Mouse (Mus musculus) activated CD4-positive, CD25-positive, alpha-beta regulatory T cell, adult 4 months (primary cell): ENCODE data around the gene Tecpr2. TPM values are rescaled to one million over a fixed set of nuclear protein-coding genes. Genes with fewer than 3 reads are reported as not detected.

Experiments
- ATAC-seq: one replicate; pipeline ENCODE4 v1.8.0; 2017
- polyA plus RNA-seq, 2 experiments: library from polyadenylated mRNA; unstranded; fragments of 100-300 nt; shearing (Covaris generic); gene quantifications; one replicate each; pipeline ENCODE4 v1.2.1; 2017

Tecpr2 gene
- polyA plus RNA-seq, 2 experiments from 2014 or later, result 0.61 to 1.2 TPM

DNA sequence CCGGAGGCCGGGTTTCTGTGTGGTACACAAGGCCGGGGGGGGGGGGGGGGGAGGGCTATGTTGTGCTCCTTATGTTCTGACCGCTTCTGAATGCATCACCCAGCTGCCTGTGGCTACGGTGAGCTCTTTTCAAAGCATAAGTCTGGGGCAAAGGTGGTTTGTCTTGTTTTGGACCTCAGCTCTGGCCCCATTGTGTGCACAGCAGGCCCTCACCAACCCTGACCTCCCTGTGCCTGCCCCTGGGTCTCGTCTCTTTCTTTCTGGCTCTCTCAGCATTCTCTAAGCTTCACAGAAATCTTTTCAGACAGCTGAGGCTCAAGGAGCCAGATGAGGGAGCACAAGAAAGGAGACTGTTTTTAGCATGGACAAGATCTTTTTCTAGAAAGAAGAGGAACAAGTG, 23.5 kb upstream of the Tecpr2 start:
- ATAC-seq, result no peak

DNA sequence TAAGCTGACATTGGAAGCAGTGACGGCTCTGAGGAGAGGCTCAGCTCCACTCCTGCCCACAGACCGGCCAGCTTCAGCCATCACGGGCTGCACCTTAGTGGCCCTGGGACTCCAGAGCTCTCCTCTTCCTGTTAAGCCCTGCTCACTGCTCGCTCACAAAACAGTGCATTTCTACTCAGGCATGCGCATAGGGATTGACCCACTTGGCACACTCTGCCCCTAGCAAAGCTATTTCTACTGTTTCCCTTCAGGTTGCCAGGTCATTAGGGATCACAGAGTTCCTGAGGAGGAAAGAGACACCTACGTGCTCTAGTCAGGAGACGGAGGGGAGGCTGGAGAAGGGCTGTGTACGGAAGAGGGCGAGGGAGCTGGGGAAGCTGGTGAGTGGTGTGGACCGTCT, 23.1 kb upstream of the Tecpr2 start:
- ATAC-seq, result no peak

DNA sequence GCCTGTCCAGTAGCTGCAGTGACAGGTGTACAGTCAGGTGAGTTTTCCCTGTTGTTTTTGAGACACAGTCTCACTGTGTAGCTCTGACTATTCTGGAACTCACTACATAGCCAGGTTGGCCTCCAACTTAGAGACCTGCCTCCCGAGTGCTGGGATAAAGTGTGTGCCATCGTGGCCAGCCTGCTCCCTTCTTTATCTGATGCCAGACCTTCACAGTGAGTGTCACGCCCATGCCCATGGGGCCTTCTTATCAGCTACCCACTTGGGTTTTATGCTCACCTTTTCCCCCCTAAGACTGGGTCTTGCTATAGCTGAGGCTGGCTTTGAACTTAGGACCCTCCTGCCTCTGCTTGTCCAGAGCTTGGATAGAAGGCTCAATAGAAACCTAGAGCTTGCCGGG, 19.0 kb upstream of the Tecpr2 start:
- ATAC-seq, result no peak

DNA sequence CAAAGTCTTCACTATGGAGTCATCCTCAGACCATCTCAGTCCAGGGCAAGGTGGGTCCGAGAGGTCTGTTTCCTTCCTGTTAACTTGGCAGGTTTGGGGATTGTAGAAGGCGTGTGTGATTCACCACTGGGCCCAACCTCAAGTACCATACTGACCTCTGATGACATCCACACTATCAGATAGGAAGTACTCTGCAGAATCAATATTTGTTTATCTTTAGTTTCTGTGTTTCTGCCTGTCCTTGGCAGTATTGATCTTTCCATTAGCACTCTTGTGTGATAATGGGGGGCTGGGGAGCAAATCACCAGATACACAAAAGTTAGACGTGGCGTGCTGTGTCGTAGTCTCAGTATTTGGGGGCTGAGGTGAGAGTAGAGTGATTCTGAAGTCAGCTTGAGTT, 17.8 kb upstream of the Tecpr2 start:
- ATAC-seq, result no peak

DNA sequence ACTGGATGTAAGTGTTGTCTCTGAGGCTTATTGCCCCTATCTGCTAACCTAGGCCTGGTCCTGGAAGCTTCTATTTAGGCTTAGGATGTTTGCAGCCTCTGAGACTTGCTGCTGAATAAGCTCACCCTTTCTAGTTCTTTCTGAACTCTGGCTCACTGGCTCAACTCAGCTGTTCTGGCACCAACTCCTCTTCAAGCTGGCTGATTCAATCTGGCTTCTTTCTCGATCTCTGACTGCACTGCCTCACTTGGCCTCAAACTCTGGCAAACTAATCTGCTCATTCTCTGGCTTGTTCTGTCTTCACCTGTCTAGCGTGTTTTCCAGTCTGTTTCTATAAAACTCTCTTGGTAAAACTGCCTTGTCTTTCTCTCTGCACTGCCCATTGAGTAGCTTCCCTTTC, 13.7 kb upstream of the Tecpr2 start:
- no peak for ATAC-seq

DNA sequence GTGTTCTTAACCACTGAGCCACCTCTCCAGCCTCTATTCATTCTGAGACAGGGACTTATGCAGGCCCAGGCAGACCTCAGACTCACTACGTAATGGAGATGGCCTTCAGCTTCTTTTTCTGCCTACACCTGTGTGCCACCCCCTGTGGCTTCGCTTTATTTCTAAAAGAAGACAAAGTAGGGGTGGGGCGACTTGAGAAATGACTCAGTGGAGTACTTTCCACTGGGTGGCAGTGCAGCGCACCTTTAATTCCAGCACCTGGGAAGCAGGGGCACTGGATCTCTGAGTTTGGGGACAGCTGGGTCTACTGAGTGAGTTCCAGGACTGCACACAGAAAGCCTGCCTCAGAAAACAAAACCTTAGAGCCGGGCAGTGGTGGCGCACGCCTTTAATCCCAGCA, 6.8 kb upstream of the Tecpr2 start:
- ATAC-seq, result no peak

DNA sequence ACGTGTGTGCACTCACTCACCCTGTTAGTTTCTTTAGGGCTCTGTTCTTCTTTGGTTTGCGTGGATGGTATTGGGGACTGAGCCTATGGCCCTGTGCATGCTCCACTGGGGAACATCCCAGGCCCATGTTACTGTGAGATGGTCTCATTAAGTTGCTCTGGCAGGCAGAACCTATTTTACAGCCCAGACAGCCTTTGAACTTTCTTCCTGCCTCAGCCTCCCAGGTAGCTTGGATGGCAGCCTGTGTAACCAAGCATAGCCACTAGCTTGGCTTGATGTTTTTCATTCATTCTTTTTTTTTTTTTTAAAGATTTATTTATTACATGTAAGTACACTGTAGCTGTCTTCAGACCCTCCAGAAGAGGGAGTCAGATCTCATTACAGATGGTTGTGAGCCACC, 3.8 kb upstream of the Tecpr2 start:
- no peak for ATAC-seq

DNA sequence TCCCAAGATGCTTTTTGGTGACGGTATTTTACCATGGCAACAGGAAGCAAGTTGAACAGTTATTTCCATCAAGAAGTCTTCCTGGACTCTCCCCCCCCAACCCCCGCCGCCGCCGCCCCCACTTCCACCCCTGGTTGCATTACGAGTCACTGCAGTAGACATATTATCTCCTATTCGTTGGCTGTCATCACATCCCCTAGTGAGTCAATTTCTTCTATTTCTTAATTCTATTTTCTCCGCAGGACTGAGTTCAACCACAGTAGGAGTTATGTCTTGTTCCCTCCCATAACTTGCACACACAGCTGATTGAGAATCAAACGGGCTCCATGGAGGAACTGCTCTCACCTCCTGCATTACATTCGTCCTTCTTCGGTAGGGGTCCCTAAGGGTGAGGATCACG, 958 bp upstream of the Tecpr2 start:
- ATAC-seq, result no peak

DNA sequence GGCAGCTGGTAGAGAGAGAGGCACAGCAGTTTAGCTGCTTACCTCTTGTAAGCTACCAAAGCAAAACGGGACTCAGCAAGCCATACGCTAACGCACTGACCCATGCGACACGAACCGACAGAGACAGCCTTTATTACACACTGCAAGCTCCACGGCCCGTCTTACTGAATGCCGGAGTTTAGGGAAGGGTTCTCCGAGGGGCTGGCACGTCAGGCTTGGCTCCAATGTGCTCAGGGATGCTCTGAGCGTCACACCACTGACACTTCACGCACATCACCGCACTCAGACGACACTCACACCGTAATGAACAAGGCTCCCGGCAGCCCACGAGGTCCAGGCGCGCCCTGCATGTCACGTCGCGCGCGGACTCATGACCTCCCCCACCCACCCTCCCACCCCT, 458 bp upstream of the Tecpr2 start:
- ATAC-seq, result peak; percentile 3

DNA sequence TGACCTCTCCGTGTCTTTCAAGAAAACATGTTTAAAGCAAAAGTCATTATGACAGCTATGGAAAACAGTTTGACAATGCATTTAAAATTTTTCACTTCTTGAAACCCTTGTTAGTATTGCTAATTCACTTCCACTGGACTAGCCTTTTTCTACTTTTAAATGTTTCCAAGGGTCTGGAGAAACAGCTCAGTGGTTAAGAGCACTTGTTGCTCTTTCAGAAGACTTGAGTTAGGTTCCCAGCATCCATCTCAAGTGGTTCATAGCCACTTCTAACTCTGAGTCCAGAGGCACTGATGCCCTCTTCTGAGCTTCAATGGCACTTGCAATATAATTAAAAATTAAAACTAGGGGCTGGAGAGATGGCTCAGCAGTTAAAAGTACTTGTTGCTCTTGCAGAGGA, 2.8 kb downstream of the Tecpr2 start:
- no peak for ATAC-seq

DNA sequence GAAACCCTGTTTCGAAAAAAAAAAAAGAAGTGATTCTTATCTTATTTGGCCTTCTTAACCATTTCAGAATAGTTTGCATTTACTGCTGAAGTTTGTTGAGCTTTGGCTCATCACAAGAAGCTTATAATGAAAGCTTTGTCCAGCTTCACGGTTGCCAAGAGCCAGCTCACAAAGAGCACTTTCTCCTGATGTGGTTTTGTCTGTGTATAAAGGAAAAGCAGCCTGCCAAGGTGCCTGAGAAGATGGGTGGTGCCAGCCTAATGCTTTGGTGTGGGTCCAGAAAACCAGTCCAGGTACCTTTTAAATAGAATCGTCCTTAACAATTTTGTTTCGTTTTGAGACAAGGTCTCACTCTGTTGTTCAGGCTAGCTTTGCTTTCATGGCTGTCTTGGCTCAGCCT, 13.0 kb downstream of the Tecpr2 start:
- ATAC-seq, result no peak

DNA sequence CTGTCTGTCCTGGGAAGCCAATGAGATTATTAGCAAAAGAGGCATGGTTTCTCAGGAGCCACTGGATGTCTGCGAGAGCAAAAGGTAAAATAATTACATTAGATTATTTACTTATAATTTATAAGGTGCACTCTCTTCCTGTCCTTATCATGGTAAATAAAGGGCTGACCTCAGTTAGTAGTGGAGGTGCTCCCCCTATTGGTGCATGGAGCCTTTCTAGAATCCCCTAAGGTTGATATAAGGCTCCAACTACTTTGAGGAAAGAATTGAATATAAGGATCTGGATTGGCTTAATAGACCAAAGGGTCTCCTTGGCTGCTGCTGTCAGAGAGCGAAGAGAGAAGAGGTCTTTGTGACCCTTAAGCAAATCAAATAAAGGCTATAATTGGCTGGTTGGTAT, 14.5 kb downstream of the Tecpr2 start:
- ATAC-seq, result no peak

DNA sequence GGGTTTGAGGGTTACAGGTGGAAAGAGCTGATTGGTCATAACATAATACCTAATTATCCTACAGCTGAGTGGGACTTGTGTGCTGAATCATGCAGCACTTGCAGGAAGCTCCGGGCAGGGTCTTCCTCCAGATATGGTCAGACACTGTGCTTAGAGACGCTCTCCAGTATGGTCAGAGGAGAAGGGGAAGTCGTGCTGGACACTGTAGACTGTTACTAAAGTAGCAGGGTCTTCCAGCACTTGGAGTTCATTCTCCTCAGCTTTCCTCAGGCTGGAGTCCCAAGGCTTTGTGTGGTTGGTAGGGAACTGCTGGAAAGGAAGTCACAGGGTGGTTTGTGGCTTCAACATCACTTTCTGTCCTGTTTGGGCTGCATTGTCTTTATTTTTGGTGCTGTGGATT, 18.8 kb downstream of the Tecpr2 start:
- no peak for ATAC-seq

DNA sequence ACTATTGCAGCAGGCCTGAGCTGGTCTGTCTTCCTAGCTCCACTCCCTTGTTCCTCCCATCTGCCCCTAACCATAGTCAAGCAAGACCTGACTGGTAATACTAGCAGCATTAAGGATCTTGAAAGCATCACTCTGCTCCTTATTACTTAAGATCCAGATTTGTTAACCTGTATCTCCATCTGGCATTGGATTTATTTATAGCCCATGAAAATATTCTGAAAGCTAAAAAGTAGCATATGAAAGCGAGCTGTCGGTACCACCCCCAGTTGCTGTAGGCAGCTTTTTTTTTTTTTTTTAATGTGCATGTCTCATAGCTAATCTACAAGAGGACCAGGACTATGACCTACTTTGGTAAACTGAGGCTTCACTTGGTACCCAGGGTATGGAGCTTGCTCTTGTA, 20.9 kb downstream of the Tecpr2 start:
- ATAC-seq, result no peak

DNA sequence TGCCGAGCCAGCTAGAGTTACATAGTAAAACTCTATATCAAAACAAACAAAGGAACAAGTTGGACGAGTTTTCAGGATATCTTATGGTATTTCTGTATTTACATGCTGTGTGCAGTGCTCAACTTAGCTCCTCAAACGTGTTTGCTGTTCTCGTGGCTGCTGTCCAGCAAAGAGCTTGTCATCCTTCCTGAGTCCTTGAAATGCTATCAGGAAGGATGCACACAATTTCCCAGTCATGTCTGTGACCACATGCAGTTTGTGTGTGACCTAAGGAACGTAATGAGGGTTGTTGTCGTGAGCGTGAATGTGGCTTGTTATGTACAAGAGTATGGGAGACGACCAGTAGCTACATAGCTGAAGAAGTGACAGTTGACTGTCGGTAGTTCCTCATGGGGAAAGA, 26.7 kb downstream of the Tecpr2 start:
- no peak for ATAC-seq

DNA sequence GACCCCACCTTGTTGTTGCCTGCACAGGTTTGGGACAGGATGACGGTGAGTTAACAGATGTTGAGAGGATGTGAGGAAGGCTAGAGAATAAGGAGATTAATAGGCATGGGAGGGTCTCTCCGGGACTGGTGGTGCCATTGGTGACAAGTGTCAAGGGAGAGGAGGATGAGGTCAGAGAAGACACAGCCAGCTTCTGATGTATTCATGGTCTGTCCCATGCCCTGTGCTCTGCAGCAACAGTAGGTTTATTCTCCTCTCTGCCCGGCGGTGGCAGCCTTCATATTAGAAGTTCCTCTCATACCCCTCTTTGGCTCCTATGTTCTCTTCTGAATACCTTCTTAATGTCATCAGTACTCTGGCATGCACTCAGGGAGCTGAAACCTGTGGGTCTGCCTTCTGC, 31.2 kb downstream of the Tecpr2 start:
- no peak for ATAC-seq

DNA sequence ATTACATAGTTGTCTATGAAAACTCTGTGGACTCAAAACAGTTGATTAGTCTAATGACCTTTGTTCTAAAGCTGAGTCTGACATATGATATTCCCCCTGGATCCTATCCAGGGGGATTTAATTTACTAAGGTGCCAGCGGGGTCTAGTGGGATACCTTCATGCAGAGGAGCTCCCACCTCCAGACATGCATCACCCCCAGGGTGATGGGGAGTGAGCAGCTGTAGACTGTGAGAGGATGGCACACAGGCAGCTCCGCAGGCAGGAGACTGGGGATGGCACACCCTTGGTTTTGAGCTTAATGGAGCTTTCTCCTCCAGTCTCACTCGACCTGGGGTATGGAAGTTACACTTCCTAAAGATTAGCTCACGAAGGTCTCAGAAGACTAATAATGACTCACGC, 32.5 kb downstream of the Tecpr2 start:
- ATAC-seq, result no peak

DNA sequence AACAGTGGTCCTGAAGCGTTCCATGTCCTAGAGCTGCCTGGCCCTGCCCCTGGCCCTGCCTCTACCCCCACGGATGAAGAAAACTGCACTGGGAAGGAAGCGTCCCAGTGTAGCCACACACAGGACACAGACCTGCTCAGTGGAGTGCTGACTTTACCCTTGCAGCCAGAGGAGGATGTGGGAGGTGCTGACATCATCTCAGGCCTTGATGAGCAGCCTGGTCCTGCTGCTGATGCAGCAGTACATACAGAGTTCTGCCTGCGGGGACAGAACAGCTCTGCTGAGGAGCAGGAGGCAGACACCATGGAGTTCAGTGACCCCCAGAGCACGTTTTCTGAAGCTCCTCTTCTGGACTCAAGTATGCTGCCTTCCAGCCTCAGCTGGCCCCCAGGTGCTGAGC, 43.8 kb downstream of the Tecpr2 start:
- ATAC-seq, result no peak

DNA sequence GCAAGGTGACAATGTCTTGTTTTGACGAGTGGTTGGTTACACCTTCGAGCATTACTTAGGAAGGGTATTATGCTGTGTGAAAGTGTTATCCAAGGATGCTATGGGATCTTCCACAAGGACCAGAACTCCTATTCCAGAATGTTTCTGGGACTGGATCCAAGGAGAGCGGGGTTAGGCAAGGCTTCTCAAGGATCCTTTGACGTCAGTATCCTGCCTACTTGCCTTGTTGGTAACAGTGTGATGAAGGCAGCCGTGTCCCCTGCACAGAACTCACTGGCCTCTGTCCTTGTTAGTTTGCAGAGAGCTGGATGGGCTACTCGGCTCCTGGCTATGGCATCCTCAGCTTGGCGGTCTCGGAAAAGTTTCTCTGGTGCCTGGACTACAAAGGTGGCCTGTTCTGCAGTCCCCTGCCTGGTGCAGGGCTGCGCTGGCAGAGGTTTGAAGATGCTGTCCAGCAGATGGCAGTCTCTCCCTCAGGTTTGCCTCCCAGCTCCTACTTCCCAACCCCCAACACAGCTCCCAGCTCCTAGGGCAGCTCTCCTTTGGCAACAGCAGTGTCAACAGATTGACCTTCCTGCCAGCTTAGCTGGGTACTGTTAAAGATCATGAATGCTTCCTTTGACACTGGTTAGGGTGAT, 47.0 kb downstream of the Tecpr2 start:
- ATAC-seq, result peak; percentile 34

DNA sequence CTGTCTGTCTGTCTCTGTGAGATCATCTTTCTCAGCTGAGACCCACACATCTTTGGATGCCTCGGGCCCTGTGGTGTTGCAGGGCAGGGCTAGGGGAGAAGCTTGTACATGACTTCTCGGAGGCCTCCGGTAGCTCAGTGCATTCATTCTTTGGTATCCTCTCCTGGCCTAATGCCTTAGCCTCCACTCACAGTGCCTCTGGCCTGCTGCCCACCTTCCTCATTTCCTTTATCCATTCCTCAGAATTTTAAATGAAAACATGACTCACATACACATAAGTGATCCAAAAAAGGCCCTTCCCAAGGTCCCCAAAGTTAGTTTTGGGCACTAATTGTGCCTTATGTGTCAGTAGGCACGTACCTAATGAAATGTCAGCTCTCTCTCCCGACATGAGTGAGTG, 48.4 kb downstream of the Tecpr2 start:
- ATAC-seq, result no peak

DNA sequence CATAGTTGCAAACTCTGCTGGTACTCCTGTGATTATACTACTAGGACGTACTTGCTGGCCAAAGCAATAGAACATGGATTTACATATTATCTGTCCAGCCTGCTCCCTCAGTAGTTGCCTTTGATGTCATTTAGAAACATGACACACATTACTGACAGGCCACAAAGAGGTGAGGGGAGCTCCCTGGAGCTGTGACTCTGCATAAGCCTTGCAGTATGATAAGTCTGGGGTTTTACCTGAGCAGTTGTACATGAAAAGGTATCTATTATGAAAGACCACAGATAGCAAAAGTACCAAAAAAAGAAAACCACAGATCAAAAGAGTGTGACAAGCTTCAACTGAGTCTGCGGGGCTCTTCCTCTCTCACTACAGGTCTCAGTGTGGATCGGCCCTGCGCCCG, 50.3 kb downstream of the Tecpr2 start:
- ATAC-seq, result peak; percentile 86

DNA sequence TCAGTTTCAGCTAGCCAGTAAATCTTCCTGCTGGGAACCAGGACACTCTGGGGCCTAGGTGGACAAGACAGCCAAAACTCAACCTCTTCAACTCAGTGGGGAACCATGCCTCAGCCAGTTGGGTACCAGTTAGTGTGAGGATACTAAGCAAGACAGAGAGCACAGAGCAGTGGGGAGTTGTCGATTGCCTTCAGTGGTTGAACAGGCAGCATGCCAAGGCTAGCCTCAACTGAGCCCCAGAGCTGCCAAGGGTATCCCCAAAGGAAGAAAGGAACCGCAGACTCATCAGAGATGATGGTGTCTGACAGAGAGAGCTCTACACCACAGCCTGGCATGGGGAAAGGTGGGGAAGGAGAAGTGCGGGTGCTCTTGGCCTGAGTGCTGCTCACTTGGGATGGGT, 51.8 kb downstream of the Tecpr2 start:
- ATAC-seq, result no peak

DNA sequence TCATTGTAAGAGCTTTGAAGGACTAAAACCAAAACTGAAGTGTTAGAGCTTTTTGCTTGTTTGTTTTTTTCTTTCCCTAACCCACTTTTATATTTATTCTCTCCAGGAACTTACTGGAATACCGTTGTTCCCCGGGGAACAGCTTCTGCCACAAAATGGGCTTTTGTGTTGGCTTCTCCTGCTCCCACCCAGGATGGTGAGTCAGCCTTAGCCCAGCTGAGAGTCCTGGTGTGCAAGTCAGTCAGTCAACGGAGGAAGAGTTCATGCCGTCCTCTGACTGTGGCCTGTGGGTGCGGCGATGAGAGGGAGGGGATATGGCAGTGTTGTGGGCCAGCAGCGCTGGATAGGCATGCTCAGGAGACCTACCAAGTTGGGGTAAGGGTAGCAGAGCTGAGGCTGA, 57.2 kb downstream of the Tecpr2 start:
- ATAC-seq, result no peak

DNA sequence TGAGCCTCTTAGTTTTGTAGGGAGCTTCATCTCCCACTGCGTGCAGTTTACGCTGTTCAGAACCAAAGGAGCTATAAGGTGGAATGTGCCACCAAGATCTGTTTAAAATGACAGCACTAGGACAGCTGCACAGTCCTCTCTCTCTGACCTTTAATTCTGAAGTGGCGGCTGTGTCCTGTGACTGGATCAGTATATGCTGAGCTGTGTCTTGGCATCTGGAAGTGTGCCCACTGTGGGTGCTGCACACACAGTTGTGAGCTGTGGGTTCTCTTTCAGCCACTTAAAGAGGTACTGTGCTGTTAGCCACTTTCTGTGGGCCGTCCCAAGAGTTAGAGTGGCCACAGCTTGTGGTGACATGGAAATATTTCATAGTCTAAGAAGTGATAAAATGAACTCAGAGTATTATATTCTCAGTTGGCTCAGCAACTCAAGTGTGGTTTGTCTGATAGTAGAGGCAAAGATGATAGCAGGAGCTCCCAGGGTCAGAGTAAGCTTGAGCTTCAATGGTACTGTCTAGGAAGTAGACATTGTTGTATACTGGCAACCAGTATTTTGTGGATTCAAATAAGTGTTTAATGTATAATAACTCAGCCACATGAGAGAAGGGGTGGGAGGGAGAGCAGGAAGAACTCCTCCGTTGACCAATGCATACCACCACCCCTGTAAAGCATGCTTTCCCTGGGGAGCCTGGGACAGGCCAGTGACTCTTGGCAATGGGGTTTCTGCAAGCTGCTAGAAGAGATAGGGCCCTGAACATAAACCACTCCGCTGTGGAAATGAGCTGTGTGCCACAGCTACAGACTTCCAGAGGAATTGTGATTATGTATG, 59.2 kb downstream of the Tecpr2 start:
- no peak for ATAC-seq

DNA sequence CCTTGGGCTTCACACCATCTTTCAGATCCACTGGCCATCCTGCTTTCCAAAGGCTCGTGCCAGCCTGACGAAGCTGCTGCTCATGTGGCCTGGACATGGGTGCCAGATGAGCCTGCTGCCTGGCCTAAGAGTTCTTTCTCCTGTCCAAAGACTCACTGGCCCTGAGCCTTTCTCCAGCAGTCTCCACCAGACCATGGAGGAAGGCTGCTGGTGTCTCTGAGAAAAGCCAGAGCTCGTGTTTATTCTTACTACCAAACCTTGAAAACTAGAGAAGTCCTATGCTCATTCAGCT, 59.8 kb downstream of the Tecpr2 start:
- ATAC-seq, result no peak
